Mouse (Mus musculus): ENCODE measurements around the gene Cfc1.
"Not testable (repeated sequence)": the region's sequence is repeated elsewhere in the genome, so short reads cannot be mapped to it uniquely, and the experiment has no call there.

Gene Cfc1

DNA sequence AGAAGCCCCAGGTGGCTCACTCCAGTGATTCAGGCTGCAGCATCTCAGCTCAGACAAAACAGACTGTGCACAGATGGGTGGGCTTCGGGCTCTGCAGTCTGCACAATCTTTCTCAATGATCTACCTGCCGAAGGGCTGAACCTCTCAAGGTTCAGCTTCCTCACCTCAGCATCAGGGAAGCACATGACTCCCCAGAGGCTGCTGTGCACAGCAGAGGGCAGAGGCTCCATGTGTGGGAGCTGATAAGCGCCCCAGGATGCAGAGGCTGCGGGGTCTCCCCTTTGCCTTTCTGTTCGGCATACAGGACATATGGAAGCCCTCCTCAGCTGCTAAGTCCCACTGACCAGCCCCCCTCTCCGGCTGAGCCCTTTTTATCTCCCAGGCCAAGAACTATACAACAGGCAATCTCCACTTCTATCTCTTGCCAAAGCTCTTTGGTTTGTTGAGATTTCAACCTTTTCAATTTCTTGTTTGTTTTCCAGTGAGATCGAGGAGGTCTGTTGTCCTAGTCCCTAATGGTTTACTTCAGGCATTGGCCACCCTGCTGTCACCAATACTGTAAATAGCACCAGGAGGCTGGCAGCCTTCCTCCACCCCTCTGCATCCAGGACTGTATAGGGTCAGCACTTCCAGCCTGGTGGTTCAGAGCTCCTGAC, at the start of gene Cfc1:
TSS of gene Cfc1 (plus strand) at position 606 of the 656 bp plus-strand sequence.
- DNase-seq = not testable (repeated sequence)

- DNase-seq = no peak
These were observed 48.1 kb upstream of the Cfc1 start for GRCm38 (mm10) chr1:34487383-34487782.

GRCm38 (mm10) chr1:34489852-34490541, 45.5 kb upstream of the Cfc1 start:
- no peak for DNase-seq

DNA sequence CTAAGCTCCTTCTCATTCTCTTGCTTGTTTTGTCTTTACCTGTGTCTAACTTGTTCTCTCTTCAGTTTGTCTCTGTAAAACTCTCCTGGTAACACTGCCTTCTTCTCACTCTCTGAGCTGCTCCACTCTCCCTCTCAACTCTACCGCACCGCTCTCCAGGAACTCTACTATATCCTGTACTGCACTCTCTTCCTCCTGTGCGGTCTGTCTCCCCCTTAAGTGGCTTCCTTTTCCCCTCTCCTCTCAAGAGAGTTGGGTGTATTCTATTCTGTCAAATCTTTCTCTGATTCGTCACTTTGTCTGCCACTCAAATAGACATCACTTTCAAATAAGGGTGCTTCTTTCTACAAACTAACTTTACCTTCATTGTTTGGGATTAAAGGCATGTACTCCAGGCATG, 44.0 kb upstream of the Cfc1 start:
- DNase-seq = no peak

DNA sequence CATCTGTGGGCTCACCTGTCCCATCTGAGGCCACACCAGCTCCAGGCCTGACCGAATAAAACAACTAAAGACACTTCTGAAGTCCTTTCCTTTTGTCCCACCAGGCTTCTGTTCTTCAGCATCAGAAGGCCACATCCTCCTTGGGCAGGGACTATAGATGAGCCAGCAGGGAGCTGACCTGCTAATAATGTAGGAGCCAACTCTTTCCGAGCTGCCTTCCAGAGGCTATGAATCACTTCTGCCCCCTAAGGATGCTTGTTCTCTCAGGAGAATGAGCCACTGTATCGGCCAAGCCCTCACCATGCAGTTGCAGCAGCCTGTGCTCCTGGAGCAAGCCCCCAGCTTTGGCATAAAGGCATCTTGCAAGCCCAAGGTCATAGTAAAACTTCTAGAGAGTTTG, 32.5 kb upstream of the Cfc1 start:
- DNase-seq = no peak

DNA sequence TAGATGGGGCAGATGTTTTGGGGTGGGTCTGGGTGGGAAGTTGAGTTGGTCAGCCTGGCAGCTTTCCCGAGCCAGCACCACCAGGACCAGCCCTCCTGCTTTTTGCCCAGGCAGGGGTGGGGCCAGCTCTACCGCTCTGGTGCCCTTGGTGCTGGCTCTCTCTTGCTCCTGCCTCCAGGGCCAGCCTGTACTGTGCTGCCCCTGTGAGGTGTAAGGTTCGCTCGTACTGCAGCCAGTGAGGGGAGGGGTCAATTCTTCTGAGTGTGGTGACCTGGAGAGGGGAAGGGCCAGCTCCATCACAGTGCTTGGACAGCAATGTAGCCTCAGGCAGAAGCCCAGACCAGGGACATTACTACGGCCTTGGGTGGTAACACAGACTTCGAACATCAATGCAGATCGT, 30.1 kb upstream of the Cfc1 start:
- no peak for DNase-seq

DNA sequence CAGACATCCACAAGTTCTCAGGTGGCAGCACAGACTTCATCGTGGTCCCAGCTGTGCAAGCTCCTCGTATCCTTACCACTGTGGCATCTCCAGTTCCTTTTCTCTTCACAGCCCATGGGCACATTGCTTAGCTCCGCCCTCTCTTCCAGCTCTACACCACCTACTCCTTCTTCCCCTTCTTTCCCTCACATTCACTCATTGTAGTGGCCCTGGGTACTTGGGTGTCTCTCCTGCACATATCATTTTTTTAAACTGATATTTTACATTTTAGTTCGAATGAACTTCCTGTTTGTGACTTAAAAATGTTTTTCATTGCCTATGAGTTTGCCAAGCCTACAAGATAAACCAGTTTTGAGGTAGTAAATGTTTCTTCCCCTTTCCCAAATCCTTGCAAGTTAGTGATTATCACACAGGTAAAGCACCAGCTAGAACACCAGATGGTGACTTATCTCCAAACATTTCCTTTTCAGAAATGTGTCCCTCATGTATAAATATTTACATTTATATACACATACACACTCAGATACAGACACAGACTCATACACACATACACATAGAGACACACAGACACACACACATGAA, 29.4 kb upstream of the Cfc1 start:
- DNase-seq = no peak

DNA sequence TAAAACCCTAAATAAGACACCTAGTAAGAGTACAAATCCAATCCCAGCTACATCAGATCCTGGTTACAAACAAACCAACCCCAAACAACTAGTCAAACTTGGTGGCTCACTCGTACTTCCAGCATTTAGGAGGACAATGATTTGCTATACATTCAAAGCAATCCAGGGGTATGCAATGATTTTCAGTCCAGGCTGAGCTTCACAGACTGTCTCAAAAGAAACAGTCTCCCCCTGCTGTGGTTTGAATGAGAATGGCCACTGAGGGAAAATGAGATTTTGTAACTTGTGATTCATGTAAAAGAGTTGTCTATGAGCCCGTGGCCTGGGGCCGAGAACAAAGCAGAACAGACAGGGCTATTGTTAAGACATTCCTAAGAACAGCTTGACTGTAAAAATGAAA, 27.5 kb upstream of the Cfc1 start:
- no peak for DNase-seq

GRCm38 (mm10) chr1:34510575-34510981, 24.9 kb upstream of the Cfc1 start:
- no peak for DNase-seq

GRCm38 (mm10) chr1:34511027-34511426, 24.4 kb upstream of the Cfc1 start:
- no peak for DNase-seq

DNA sequence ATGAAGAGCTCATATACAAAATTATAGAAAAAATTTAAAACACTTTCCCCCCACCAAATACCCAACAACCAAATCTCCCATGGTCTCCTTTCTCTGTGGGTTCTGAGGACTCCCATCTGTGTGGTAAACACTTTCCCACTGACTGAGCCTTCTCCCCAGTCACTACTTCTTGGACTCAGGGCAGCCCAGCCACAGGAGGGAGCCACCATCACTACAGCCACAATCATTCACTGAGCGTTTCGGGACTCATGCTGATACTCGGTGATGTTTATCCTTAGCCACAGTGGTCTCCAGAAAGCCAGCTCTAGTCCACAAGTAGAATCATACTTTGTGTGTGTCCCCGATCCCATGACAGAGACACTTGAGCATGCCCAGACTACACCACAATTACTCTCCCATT, 22.4 kb upstream of the Cfc1 start:
- no peak for DNase-seq

DNA sequence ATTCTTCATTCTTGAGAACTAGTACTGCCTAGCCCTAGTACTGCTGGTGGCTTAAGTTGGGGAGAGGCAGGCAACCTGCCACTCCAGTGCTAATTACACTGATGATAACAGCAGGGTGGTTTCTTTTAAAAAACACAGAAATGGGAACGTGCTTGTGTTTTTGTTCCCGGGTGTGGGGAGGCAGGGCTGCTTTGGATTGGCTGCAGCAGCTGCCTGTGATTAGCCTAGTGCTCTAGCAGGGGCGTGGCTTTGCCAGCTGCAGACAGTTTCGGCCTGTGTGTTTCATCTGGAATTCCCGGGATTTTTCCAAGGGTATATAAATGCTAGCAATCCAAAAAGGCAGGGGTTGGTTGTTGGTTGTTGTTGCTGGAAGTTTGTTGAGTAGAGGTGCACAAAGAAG, 18.9 kb upstream of the Cfc1 start:
- DNase-seq = no peak

- DNase-seq = not testable (repeated sequence)
These were observed 18.2 kb upstream of the Cfc1 start for GRCm38 (mm10) chr1:34517297-34517696.

DNA sequence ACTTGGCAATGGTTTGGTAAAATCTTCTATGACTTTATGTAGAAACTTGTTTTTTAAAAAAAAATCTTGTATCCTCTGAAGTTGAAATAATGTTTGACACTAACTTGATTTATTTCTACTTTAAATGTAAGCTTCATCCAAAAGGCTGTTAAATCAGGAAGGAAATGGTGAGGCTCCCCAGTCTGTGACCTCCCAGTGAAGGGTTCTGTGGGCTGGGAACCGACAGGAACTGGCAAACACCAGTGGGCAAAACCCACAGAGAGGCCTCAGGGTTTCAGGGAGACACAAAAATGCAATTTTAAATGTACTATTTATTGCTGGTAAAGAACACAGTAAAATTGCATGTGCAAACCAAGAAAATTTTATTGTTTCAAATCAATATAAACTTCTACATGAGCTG, 17.7 kb upstream of the Cfc1 start:
- DNase-seq = not testable (repeated sequence)

GRCm38 (mm10) chr1:34518259-34518658, 17.2 kb upstream of the Cfc1 start:
- no peak for DNase-seq

GRCm38 (mm10) chr1:34522205-34522849, 13.1 kb upstream of the Cfc1 start:
- no peak for DNase-seq

GRCm38 (mm10) chr1:34522850-34523244, 12.6 kb upstream of the Cfc1 start:
- no peak for DNase-seq

GRCm38 (mm10) chr1:34523647-34524046, 11.8 kb upstream of the Cfc1 start:
- no peak for DNase-seq

- not testable (repeated sequence) for DNase-seq
These were observed 874 bp upstream of the Cfc1 start for GRCm38 (mm10) chr1:34534574-34534973.

DNA sequence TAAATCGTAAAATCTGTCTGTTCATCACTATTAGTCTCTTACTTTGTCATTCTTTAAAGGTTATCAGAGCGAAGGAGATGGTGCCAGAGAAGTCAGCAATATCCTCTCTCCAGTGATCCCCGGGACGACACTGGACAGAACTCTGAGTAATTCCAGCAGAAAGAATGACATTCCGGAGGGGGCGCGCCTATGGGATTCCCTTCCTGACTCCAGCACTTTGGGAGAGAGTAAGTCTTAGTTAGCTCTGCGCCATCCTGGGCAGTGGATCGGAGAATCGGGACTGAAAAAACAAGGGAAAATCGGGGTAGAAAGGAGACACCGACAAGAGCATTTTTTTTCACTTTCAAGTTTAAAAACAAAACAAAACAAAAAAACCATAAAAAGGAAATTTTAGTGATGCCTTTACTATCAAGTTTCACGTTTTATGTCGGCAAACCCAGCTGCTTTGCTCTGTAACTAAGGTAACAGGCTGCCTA, 881 bp downstream of the Cfc1 start:
- DNase-seq = no peak

DNA sequence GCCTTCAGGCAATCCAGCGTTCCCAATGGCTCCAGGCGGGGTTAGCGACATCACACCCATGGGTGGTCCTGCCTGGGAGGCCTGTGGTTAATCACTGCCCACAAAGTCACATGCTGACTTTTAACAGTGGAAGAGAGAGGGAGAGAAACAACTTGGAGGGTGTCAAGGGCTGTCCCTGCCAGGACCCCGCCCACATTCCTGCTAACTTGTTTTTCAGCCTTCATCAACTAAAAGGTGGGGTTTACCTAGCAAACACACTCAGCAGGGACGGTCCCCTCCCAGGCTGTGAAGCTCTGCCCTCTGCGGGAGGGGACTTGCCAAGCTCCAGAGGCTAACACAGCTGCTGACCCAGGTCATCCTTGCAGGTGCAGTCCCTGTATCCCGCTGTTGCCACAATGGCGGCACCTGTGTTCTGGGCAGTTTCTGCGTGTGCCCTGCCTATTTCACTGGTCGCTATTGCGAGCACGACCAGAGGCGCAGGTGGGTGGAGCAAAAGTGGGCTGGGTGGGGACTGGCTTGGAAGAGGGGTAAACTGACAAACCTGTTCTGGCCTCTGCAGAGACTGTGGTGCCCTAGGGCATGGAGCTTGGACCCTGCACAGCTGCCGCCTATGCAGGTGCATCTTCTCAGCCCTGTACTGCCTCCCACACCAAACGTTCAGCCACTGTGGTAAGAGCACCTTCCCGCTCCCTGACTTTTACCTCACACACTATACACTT, 1.5 kb downstream of the Cfc1 start:
- peak; percentile 17 for DNase-seq

GRCm38 (mm10) chr1:34547074-34547473, 11.6 kb downstream of the Cfc1 start:
- no peak for DNase-seq

DNA sequence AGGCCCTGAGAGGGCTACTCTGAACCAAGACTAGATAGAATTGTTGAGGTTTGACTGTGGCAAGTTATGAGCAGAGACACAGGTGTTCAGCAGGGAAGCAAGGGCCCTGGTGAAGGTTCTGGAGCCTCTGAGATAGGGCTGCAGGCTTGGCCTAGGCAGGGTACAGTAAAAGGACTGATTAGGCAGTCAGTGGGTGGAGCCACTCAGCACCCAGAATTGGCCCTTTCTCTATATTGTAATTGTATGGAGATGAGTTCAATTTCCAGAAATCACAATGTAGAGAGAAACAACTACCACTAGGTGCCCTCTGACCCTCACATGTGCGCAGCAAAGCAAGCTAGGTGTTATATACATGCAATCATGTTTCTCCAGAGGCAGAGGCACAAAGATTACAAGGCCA, 18.2 kb downstream of the Cfc1 start:
- DNase-seq = no peak

All from kidney, adult 11 months (tissue).